Mouse (Mus musculus): Measurements from ENCODE around the gene Ipmk. TPM values are rescaled to one million over a fixed set of nuclear protein-coding genes. Genes with fewer than 3 reads are reported as not detected.

Gene Ipmk
- total RNA-seq, 1 experiment, result 41.9 TPM

DNA sequence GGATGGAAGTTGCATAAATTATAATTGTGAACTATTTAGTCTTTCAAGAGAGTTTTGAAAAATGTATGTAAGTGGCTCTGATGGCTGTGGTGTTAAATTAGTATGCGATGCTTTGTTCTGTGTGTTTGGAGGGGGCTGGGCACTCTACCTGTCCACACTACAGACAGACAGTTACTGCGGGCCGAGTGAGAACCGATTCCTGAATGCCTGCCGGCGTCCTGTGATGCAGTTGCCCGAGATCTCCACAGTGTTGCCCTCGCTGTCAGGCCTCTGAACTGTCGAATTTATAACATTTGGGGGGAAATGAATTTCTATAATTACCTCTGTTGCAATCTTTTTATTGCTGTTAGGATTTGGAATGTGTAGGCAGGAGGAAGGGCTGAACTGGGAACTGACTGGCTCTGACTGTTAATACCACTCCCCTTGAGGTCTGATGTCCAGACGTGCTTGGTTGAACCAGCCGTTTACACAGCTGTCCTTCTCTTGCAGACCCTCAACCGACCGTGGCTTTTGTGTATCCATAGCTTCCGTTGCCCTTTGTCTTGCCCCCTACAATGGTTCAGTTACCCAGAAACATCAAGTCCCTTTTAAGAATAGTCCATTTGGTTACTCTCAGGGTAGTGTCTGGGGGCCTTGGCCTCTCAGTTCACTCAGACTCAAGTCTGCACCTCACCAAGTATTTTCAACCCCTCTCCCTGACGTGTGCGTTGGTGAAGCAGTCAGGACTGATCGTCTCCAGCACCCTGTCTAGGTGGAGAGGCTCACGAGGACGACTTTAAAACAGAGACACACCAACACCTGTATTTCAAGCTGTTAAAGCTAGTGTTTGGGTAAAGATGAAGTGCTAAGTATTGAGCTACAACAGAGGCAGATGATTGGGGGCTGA is 36.8 kb downstream of the Ipmk start:
- no peaks in the 10 kb centered on the region; a peak in 1 of 4 replicates for H3K4me1 ChIP-seq (ENCODE audit: control insufficient read depth in 2 of 2, insufficient read depth in 2 of 2, low read length in 2 of 2, poor library complexity in 1 of 2)
- no peak overlapping the region for H3K4me3 ChIP-seq (ENCODE audit: insufficient read depth in 1 of 2, low read depth in 1 of 2, low read length in 2 of 2, poor library complexity in 1 of 2, severe bottlenecking in 1 of 2)
- H3K36me3 ChIP-seq (ENCODE audit: control insufficient read depth, insufficient read depth, low read length, poor library complexity, severe bottlenecking), result peaks cover 15% of the 10 kb centered on the region
- in situ Hi-C loops (cut with MboI; ENCODE audit: low sequenced_read_pairs in 2 of 2, unreplicated experiment in 2 of 2), result no loop called here
- no peak for TF ChIP-seq ZC3H11A (IDR thresholded peaks at IDR 0.05; ENCODE audit: borderline replicate concordance, low read depth, low read length)
- TF ChIP-seq CHD2 (IDR thresholded peaks at IDR 0.05; ENCODE audit: low read depth, low read length), result no peak
- TF ChIP-seq HCFC1 (IDR thresholded peaks at IDR 0.05; ENCODE audit: borderline replicate concordance, insufficient read depth, low read length), result no peak
- no peak for TF ChIP-seq ZNF384 (IDR thresholded peaks at IDR 0.05; ENCODE audit: low read depth, low read length)
- no peak for TF ChIP-seq MAFK (IDR thresholded peaks at IDR 0.05; ENCODE audit: insufficient read depth, low read depth, low read length)
- no peak overlapping the region for H3K27ac ChIP-seq (ENCODE audit: insufficient read depth, low read depth, low read length, poor library complexity, severe bottlenecking)
- H3K9me3 ChIP-seq (ENCODE audit: control insufficient read depth, insufficient read depth, low read depth, low read length), result no peaks in the 10 kb centered on the region
- DNase-seq (ENCODE audit: low read depth, low spot score), result no peak
- no peak overlapping the region for H3K9ac ChIP-seq (ENCODE audit: insufficient read depth, low read depth, low read length, poor library complexity, severe bottlenecking)

DNA sequence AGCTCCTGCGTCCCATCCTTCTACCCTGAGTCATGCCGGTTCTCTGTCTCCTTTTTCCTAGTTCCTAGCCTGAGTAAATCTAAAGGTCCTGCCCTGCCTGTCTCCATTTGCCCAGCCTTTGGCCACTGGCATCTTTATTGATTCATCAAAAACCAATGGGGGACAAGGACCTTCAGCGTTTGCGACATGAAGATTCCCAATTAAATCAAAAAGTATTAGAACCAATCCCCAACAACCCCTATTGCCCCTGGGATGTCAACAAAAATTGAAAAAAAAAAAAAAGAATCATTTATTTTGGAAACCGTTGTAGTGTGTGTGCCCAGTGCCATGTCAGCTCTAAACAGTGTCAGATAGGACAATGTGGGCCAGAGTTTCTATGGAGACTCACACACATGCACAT is 41.7 kb downstream of the Ipmk start:
- TF ChIP-seq ZC3H11A (IDR thresholded peaks at IDR 0.05; ENCODE audit: borderline replicate concordance, low read depth, low read length), result no peak
- no peak for TF ChIP-seq MAFK (IDR thresholded peaks at IDR 0.05; ENCODE audit: insufficient read depth, low read depth, low read length)
- no peak for TF ChIP-seq HCFC1 (IDR thresholded peaks at IDR 0.05; ENCODE audit: borderline replicate concordance, insufficient read depth, low read length)
- no peak for TF ChIP-seq CHD2 (IDR thresholded peaks at IDR 0.05; ENCODE audit: low read depth, low read length)
- TF ChIP-seq ZNF384 (IDR thresholded peaks at IDR 0.05; ENCODE audit: low read depth, low read length), result no peak
- no peaks in the 10 kb centered on the region for H3K4me1 ChIP-seq (ENCODE audit: control insufficient read depth in 2 of 2, insufficient read depth in 2 of 2, low read length in 2 of 2, poor library complexity in 1 of 2)
- in situ Hi-C loops (cut with MboI; ENCODE audit: low sequenced_read_pairs in 2 of 2, unreplicated experiment in 2 of 2), result no loop called here
- H3K36me3 ChIP-seq (ENCODE audit: control insufficient read depth, insufficient read depth, low read length, poor library complexity, severe bottlenecking), result no peaks in the 10 kb centered on the region
- H3K9me3 ChIP-seq (ENCODE audit: control insufficient read depth, insufficient read depth, low read depth, low read length), result no peaks in the 10 kb centered on the region
- no peak overlapping the region for H3K4me3 ChIP-seq (ENCODE audit: insufficient read depth in 1 of 2, low read depth in 1 of 2, low read length in 2 of 2, poor library complexity in 1 of 2, severe bottlenecking in 1 of 2)
- no peak for DNase-seq (ENCODE audit: low read depth, low spot score)
- no peak overlapping the region for H3K27ac ChIP-seq (ENCODE audit: insufficient read depth, low read depth, low read length, poor library complexity, severe bottlenecking)
- H3K9ac ChIP-seq (ENCODE audit: insufficient read depth, low read depth, low read length, poor library complexity, severe bottlenecking), result no peak overlapping the region; the same call in 1 of the 2 replicates

DNA sequence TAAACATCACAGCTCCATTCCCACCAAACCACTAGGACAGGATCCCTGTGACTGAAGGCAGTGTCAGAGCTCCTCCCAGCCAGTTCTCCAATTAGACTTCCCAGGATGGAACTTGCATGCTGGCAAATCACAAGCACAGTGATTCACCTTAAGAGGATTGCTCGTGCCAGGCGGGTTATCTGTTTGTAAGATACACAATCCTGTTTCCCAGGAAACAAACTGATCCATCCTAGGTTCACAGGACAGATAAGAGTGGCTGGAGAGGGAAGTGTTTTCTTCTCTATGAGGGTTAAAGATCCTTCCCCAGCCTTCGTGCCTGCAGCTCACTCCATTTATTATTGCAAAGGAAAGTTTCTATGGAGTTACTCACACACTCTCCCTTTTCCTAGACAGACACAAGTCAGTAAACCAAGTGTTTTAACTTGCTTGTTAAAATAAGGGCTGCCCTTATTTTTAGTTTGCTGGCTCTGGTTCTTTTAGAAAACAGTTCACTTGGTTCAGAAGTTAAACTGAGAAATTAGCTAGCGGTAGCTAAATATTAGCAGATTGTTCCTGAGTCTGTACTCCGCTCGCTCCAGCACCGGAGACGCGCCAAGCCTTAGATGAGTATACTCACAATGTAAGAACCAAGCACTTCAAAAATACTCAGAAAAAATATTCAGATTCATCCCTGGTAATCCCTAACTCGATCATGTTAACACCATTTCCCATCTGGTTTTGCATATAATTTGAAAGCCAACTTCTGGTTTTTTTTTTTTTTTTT is 51.0 kb downstream of the Ipmk start:
- Histone ChIP-seq H3K4me1 (ENCODE audit: control insufficient read depth in 2 of 2, insufficient read depth in 2 of 2, low read length in 2 of 2, poor library complexity in 1 of 2) (no peaks in the 10 kb centered on the region), H3K36me3 (ENCODE audit: control insufficient read depth, insufficient read depth, low read length, poor library complexity, severe bottlenecking) (no peaks in the 10 kb centered on the region), H3K4me3 (ENCODE audit: insufficient read depth in 1 of 2, low read depth in 1 of 2, low read length in 2 of 2, poor library complexity in 1 of 2, severe bottlenecking in 1 of 2) (no peak overlapping the region), H3K9me3 (ENCODE audit: control insufficient read depth, insufficient read depth, low read depth, low read length) (no peaks in the 10 kb centered on the region), H3K27ac (ENCODE audit: insufficient read depth, low read depth, low read length, poor library complexity, severe bottlenecking) (no peak overlapping the region), H3K9ac (ENCODE audit: insufficient read depth, low read depth, low read length, poor library complexity, severe bottlenecking) (no peak overlapping the region)
- TF ChIP-seq ZC3H11A (IDR thresholded peaks at IDR 0.05; ENCODE audit: borderline replicate concordance, low read depth, low read length) (no peak), ZNF384 (IDR thresholded peaks at IDR 0.05; ENCODE audit: low read depth, low read length) (no peak), MAFK (IDR thresholded peaks at IDR 0.05; ENCODE audit: insufficient read depth, low read depth, low read length) (no peak), CHD2 (IDR thresholded peaks at IDR 0.05; ENCODE audit: low read depth, low read length) (no peak), HCFC1 (IDR thresholded peaks at IDR 0.05; ENCODE audit: borderline replicate concordance, insufficient read depth, low read length) (no peak)
- no peak for DNase-seq (ENCODE audit: low read depth, low spot score)
- in situ Hi-C loops (cut with MboI; ENCODE audit: low sequenced_read_pairs in 2 of 2, unreplicated experiment in 2 of 2), result no loop called here

DNA sequence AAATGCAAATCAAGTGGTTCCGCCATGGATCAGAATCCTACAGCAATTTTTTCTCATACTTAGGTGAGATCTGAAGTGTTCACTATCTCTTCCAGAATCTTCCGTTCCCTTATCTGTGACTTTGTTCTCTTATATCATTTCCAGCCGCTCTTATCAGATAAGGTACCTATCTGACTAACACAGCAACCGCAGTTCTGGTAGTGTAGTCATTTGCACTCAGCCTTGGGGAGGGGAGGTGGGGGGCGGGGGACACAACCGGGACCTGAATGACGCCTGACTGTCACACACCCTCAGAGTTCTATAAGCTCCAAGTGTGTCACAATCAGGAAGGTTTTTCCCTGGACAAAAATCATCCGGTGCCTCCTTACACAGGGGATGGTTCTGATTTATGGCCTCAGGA is 51.8 kb downstream of the Ipmk start:
- no peaks in the 10 kb centered on the region for H3K9me3 ChIP-seq (ENCODE audit: control insufficient read depth, insufficient read depth, low read depth, low read length)
- TF ChIP-seq HCFC1 (IDR thresholded peaks at IDR 0.05; ENCODE audit: borderline replicate concordance, insufficient read depth, low read length), result no peak
- TF ChIP-seq CHD2 (IDR thresholded peaks at IDR 0.05; ENCODE audit: low read depth, low read length), result no peak
- TF ChIP-seq MAFK (IDR thresholded peaks at IDR 0.05; ENCODE audit: insufficient read depth, low read depth, low read length), result no peak
- TF ChIP-seq ZNF384 (IDR thresholded peaks at IDR 0.05; ENCODE audit: low read depth, low read length), result no peak
- no peak for TF ChIP-seq ZC3H11A (IDR thresholded peaks at IDR 0.05; ENCODE audit: borderline replicate concordance, low read depth, low read length)
- no peak overlapping the region for H3K4me3 ChIP-seq (ENCODE audit: insufficient read depth in 1 of 2, low read depth in 1 of 2, low read length in 2 of 2, poor library complexity in 1 of 2, severe bottlenecking in 1 of 2)
- no peaks in the 10 kb centered on the region for H3K36me3 ChIP-seq (ENCODE audit: control insufficient read depth, insufficient read depth, low read length, poor library complexity, severe bottlenecking)
- no peak overlapping the region for H3K27ac ChIP-seq (ENCODE audit: insufficient read depth, low read depth, low read length, poor library complexity, severe bottlenecking)
- no peaks in the 10 kb centered on the region for H3K4me1 ChIP-seq (ENCODE audit: control insufficient read depth in 2 of 2, insufficient read depth in 2 of 2, low read length in 2 of 2, poor library complexity in 1 of 2)
- DNase-seq (ENCODE audit: low read depth, low spot score), result no peak
- no peak overlapping the region for H3K9ac ChIP-seq (ENCODE audit: insufficient read depth, low read depth, low read length, poor library complexity, severe bottlenecking)
- in situ Hi-C loops (cut with MboI; ENCODE audit: low sequenced_read_pairs in 2 of 2, unreplicated experiment in 2 of 2), result no loop called here

Data from ES-E14 (cell line).